Mouse (Mus musculus): ENCODE results near the gene Sult3a1.
A peak's percentile ranks its signal among the peaks of the same experiment; 100 is the strongest.
"Not testable (repeated sequence)": the region's sequence is repeated elsewhere in the genome, so short reads cannot be mapped to it uniquely, and the experiment has no call there.

Sult3a1 gene

GRCm38 (mm10) chr10:33857421-33857820 lies at the start of gene Sult3a1:
Gene Sult3a1 (plus strand): TSS chr10:33857721.
- no peak for DNase-seq (ENCODE audit: low spot score)

- no peak for DNase-seq (ENCODE audit: low spot score)
Observed at GRCm38 (mm10) chr10:33811807-33812206, 45.7 kb upstream of the Sult3a1 start.

GRCm38 (mm10) chr10:33814266-33814665 lies 43.3 kb upstream of the Sult3a1 start:
- no peak for DNase-seq (ENCODE audit: low spot score)

GRCm38 (mm10) chr10:33816923-33817322 lies 40.6 kb upstream of the Sult3a1 start:
- no peak for DNase-seq (ENCODE audit: low spot score)

- no peak for DNase-seq (ENCODE audit: low spot score)
Observed at GRCm38 (mm10) chr10:33820892-33821291, 36.6 kb upstream of the Sult3a1 start.

GRCm38 (mm10) chr10:33865994-33866393 lies 8.5 kb downstream of the Sult3a1 start:
- DNase-seq (ENCODE audit: low spot score) = no peak

- DNase-seq (ENCODE audit: low spot score) = no peak
Observed at GRCm38 (mm10) chr10:33870441-33870840, 12.9 kb downstream of the Sult3a1 start.

GRCm38 (mm10) chr10:33872672-33873398 lies 15.3 kb downstream of the Sult3a1 start:
- DNase-seq (ENCODE audit: low spot score) = no peak

- not testable (repeated sequence) for DNase-seq (ENCODE audit: low spot score)
Observed at GRCm38 (mm10) chr10:33882411-33882810, 24.9 kb downstream of the Sult3a1 start.

- not testable (repeated sequence) for DNase-seq (ENCODE audit: low spot score)
Observed at GRCm38 (mm10) chr10:33901520-33901919, 44.0 kb downstream of the Sult3a1 start.

- DNase-seq (ENCODE audit: low spot score) = peak; percentile 20
Observed at GRCm38 (mm10) chr10:33904530-33905481, 47.3 kb downstream of the Sult3a1 start, which contains the start of gene Rsph4a. Gene Rsph4a (plus strand): TSS chr10:33905111.

GRCm38 (mm10) chr10:33905489-33905888 lies 48.0 kb downstream of the Sult3a1 start:
- no peak for DNase-seq (ENCODE audit: low spot score)
